ENCODE assay signal across 17 mouse cellular contexts in the genomic region with DNA sequence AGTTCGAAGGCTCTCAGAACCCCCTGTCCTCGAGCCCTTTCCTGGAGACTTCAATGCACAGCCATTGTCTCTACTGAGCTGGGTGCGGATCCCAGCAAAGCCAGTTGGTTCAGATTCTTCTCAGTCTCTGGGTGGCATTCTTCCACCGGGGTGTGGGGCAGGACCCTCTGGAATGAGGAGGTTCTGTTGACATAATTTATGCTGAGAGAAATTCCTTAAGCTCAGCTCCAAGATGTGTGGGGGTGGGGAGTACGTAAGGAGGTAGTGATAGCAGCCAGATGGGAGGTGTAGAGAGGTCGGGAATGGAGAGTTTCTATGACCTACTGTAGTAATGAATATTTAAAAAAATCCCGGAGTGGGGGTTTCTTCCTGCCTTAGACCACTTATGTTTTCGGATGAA.
DNase-seq lines count a peak whose midpoint lies in the region; ATAC-seq lines count a peak whose summit lies in the region.
"Had no signal": no experiment of that assay in that cellular context is flagged by ENCODE, and none has a peak within 500 bp of the region (broad histone marks: within the 10 kb centered on the region; RNA-seq: fewer than 3 reads in every experiment).

No protein-coding gene starts in this region.

- H3K27ac ChIP-seq in midbrain, embryonic 11.5 days (ENCODE audit: low read depth, low read length): no peak overlapping the region
- no peak overlapping the region for H3K27ac ChIP-seq in midbrain, embryonic 15.5 days
- peak overlapping the region; percentile 60 for H3K27ac ChIP-seq in lung, embryonic 16.5 days (ENCODE audit: low read length)
- H3K27ac ChIP-seq: forebrain, embryonic 13.5 days; hindbrain, embryonic 13.5 days; limb, embryonic 13.5 days; midbrain, embryonic 10.5 days had no signal

- no peak for ATAC-seq in midbrain, embryonic 11.5 days (ENCODE audit: low FRiP score)
- no peak for ATAC-seq in midbrain, embryonic 15.5 days (replicated peaks)
- ATAC-seq in lung, embryonic 16.5 days (ENCODE audit: low read depth): peak; percentile 83
- ATAC-seq: forebrain, embryonic 13.5 days; intestine, embryonic 16.5 days had no signal

- H3K9ac ChIP-seq in midbrain, embryonic 11.5 days (ENCODE audit: low read length): no peak overlapping the region
- H3K9ac ChIP-seq in midbrain, embryonic 15.5 days: no peak overlapping the region
- no peak overlapping the region for H3K9ac ChIP-seq in lung, embryonic 16.5 days (ENCODE audit: low read length)
- H3K9ac ChIP-seq: forebrain, embryonic 13.5 days; hindbrain, embryonic 13.5 days; limb, embryonic 13.5 days had no signal

- no peak overlapping the region for H3K4me3 ChIP-seq in midbrain, embryonic 11.5 days (ENCODE audit: low read depth, low read length)
- no peak overlapping the region for H3K4me3 ChIP-seq in midbrain, embryonic 15.5 days
- no peak overlapping the region for H3K4me3 ChIP-seq in lung, embryonic 16.5 days (ENCODE audit: low read length)
- H3K4me3 ChIP-seq: forebrain, embryonic 13.5 days; hindbrain, embryonic 13.5 days; limb, embryonic 13.5 days; midbrain, embryonic 10.5 days; myocyte had no signal

- H3K27me3 ChIP-seq in midbrain, embryonic 11.5 days (ENCODE audit: control insufficient read depth, insufficient read depth, low read length): no peaks in the 10 kb centered on the region
- no peaks in the 10 kb centered on the region for H3K27me3 ChIP-seq in midbrain, embryonic 15.5 days (replicated peaks)
- no peaks in the 10 kb centered on the region for H3K27me3 ChIP-seq in lung, embryonic 16.5 days (ENCODE audit: control insufficient read depth, insufficient read depth, low read depth, low read length)
- H3K27me3 ChIP-seq: forebrain, embryonic 13.5 days; hindbrain, embryonic 13.5 days; limb, embryonic 13.5 days had no signal

- WGBS in midbrain, embryonic 11.5 days: 50% methylated on average over 8 of the region's 8 CpGs
- WGBS in midbrain, embryonic 15.5 days: 51% methylated on average over 8 of the region's 8 CpGs
- WGBS in lung, embryonic 16.5 days: 22% methylated on average over 8 of the region's 8 CpGs

- no peaks in the 10 kb centered on the region for H3K4me1 ChIP-seq in midbrain, embryonic 11.5 days (ENCODE audit: control insufficient read depth, insufficient read depth, low read length)
- H3K4me1 ChIP-seq in midbrain, embryonic 15.5 days: 0 out of 2 replicates have a peak, but pooled peaks cover 4% of the 10 kb centered on the region
- H3K4me1 ChIP-seq in lung, embryonic 16.5 days (replicated peaks; ENCODE audit: control insufficient read depth, insufficient read depth, low read length): peaks cover 6% of the 10 kb centered on the region; the same call in 1 of the 2 replicates

- no peak overlapping the region for H3K4me2 ChIP-seq in midbrain, embryonic 11.5 days
- H3K4me2 ChIP-seq in midbrain, embryonic 15.5 days: no peak overlapping the region
- no peak overlapping the region for H3K4me2 ChIP-seq in lung, embryonic 16.5 days (ENCODE audit: low read depth, low read length)
- H3K4me2 ChIP-seq: forebrain, embryonic 13.5 days; hindbrain, embryonic 13.5 days; limb, embryonic 13.5 days had no signal

- no peaks in the 10 kb centered on the region for H3K36me3 ChIP-seq in midbrain, embryonic 11.5 days (ENCODE audit: control insufficient read depth, insufficient read depth, low read length)
- H3K36me3 ChIP-seq in midbrain, embryonic 15.5 days (replicated peaks): no peaks in the 10 kb centered on the region
- no peaks in the 10 kb centered on the region for H3K36me3 ChIP-seq in lung, embryonic 16.5 days (ENCODE audit: control insufficient read depth, insufficient read depth, low read length)
- H3K36me3 ChIP-seq: hindbrain, embryonic 13.5 days; limb, embryonic 13.5 days; midbrain, embryonic 10.5 days had no signal

- DNase-seq in midbrain, embryonic 11.5 days (ENCODE audit: low spot score, missing footprints): peak; percentile 78
- peak; percentile 50 for DNase-seq in embryo, embryonic 11 days
- DNase-seq in B cell, adult 2 months: no peak
- no peak for DNase-seq in layer of hippocampus, adult 11-12 months (ENCODE audit: low spot score)
- no peak for DNase-seq in spleen, postnatal 4 days (ENCODE audit: low spot score in 2 of 2)
- DNase-seq: cerebellum, adult 11-12 months; cerebellum, postnatal 36 days; heart, adult 18-20 months; spleen, adult 18-20 months had no signal

- H3K9me3 ChIP-seq in midbrain, embryonic 11.5 days (ENCODE audit: control insufficient read depth, low read length): no peaks in the 10 kb centered on the region
- no peaks in the 10 kb centered on the region for H3K9me3 ChIP-seq in midbrain, embryonic 15.5 days
- no peaks in the 10 kb centered on the region for H3K9me3 ChIP-seq in lung, embryonic 16.5 days (ENCODE audit: control insufficient read depth, low read length)
- H3K9me3 ChIP-seq: forebrain, embryonic 13.5 days; hindbrain, embryonic 13.5 days; limb, embryonic 13.5 days; midbrain, embryonic 10.5 days had no signal

Comparison
In these comparisons a context has a peak if more than half of its experiments do, and no peak if none do; other contexts are left out.
1. DNase-seq: peak in midbrain, embryonic 11.5 days (single experiment) and embryo, embryonic 11 days (single experiment); none in B cell, adult 2 months (0 of 2), layer of hippocampus, adult 11-12 months (single experiment) and spleen, postnatal 4 days (0 of 2).